ENCODE assay signal across 16 mouse cellular contexts in the genomic region with DNA sequence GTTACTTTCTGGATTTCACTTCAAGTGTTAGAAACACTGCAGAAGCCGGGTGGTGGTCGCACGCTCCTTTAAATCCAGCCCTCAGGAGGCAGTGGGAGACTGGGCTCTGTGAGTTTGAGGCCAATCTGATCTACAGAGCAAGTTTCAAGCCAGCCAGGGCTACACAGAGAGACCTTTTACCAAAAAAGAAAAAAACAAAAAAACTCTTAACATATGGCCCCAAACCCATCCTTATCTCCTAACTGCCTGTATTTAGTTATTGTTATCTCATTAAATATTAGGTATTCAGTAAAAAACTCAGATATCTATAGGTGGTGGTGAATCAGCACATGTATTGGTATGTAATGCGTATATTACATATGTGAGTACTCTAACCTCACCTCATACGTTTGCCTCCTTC. TPM values are rescaled to one million over a fixed set of nuclear protein-coding genes. Genes with fewer than 3 reads are reported as not detected.
DNase-seq lines count a peak whose midpoint lies in the region; ATAC-seq lines count a peak whose summit lies in the region.
"Had no signal": no experiment of that assay in that cellular context is flagged by ENCODE, and none has a peak within 500 bp of the region (broad histone marks: within the 10 kb centered on the region; RNA-seq: fewer than 3 reads in every experiment).

No protein-coding gene starts in this region.

- peaks cover 3% of the 10 kb centered on the region; the same call in 1 of the 2 replicates for H3K36me3 ChIP-seq in liver, embryonic 12.5 days
- peaks cover under 1% of the 10 kb centered on the region; the same call in 1 of the 2 replicates for H3K36me3 ChIP-seq in liver, embryonic 15.5 days (replicated peaks)
- H3K36me3 ChIP-seq: forebrain, embryonic 12.5 days; hindbrain, embryonic 15.5 days had no signal

- no peak overlapping the region for H3K4me3 ChIP-seq in liver, embryonic 12.5 days
- no peak overlapping the region for H3K4me3 ChIP-seq in liver, embryonic 15.5 days (replicated peaks)
- H3K4me3 ChIP-seq: embryonic facial prominence, embryonic 10.5 days; embryonic facial prominence, embryonic 13.5 days; erythroblast, embryonic 14.5 days; forebrain, embryonic 12.5 days; heart, adult 2 months; heart, embryonic 10.5 days; heart, embryonic 13.5 days; hindbrain, embryonic 15.5 days had no signal

- H3K9me3 ChIP-seq in liver, embryonic 12.5 days (replicated peaks), result no peaks in the 10 kb centered on the region
- H3K9me3 ChIP-seq in liver, embryonic 15.5 days (replicated peaks), result no peaks in the 10 kb centered on the region
- H3K9me3 ChIP-seq: embryonic facial prominence, embryonic 10.5 days; embryonic facial prominence, embryonic 13.5 days; forebrain, embryonic 12.5 days; heart, embryonic 10.5 days; heart, embryonic 13.5 days; hindbrain, embryonic 15.5 days had no signal

- no peak overlapping the region for H3K4me2 ChIP-seq in liver, embryonic 12.5 days
- H3K4me2 ChIP-seq in liver, embryonic 15.5 days, result no peak overlapping the region
- H3K4me2 ChIP-seq: embryonic facial prominence, embryonic 13.5 days; forebrain, embryonic 12.5 days; heart, embryonic 13.5 days; hindbrain, embryonic 15.5 days had no signal

- peaks cover 43% of the 10 kb centered on the region for H3K4me1 ChIP-seq in liver, embryonic 12.5 days
- peaks cover 45% of the 10 kb centered on the region for H3K4me1 ChIP-seq in liver, embryonic 15.5 days (replicated peaks)
- H3K4me1 ChIP-seq: embryonic facial prominence, embryonic 13.5 days; forebrain, embryonic 12.5 days had no signal

- DNase-seq in liver, result no peak
- DNase-seq in c-Kit-positive CD71-positive TER-119-negative erythroid progenitor cells, embryonic 14.5 days (ENCODE audit: low read depth), result peak; percentile 10
- no peak for DNase-seq in spleen, postnatal 4 days (ENCODE audit: low spot score in 2 of 2)
- DNase-seq in retina, embryonic 14.5 days (ENCODE audit: low spot score), result no peak

- no peak overlapping the region for H3K9ac ChIP-seq in liver, embryonic 12.5 days
- H3K9ac ChIP-seq in liver, embryonic 15.5 days, result no peak overlapping the region
- H3K9ac ChIP-seq: embryonic facial prominence, embryonic 13.5 days; forebrain, embryonic 12.5 days; heart, embryonic 13.5 days; hindbrain, embryonic 15.5 days had no signal

- 58% methylated on average over 5 of the region's 5 CpGs for WGBS in liver, embryonic 12.5 days (ENCODE audit: insufficient replicate concordance)
- WGBS in liver, embryonic 15.5 days (ENCODE audit: insufficient replicate concordance), result 53% methylated on average over 5 of the region's 5 CpGs

- no peak for ATAC-seq in liver, embryonic 12.5 days
- no peak for ATAC-seq in liver, embryonic 15.5 days (ENCODE audit: insufficient read depth)
- ATAC-seq: activated CD4-positive, CD25-positive, alpha-beta regulatory T cell, adult 4 months; CD4-positive, CD25-positive, alpha-beta regulatory T cell, adult 4 months had no signal

- no peaks in the 10 kb centered on the region for H3K27me3 ChIP-seq in liver, embryonic 12.5 days (replicated peaks)
- no peaks in the 10 kb centered on the region for H3K27me3 ChIP-seq in liver, embryonic 15.5 days
- H3K27me3 ChIP-seq: embryonic facial prominence, embryonic 13.5 days; forebrain, embryonic 12.5 days; heart, embryonic 13.5 days; hindbrain, embryonic 15.5 days had no signal

- H3K27ac ChIP-seq in liver, embryonic 12.5 days, result 0 out of 2 replicates have a peak overlapping the region, but pooled peaks have one; percentile 54
- peak overlapping the region; percentile 31; the same call in 1 of the 2 replicates for H3K27ac ChIP-seq in liver, embryonic 15.5 days (replicated peaks)
- H3K27ac ChIP-seq: embryonic facial prominence, embryonic 10.5 days; embryonic facial prominence, embryonic 13.5 days; forebrain, embryonic 12.5 days; heart, adult 2 months; heart, embryonic 10.5 days; heart, embryonic 13.5 days; hindbrain, embryonic 15.5 days had no signal

RNA-seq across cellular contexts. Expression of gene Zbtb34, which starts 28.5 kb away (rescaled TPM):
- 3.6 and 3.7 TPM in 2 replicates for polyA plus RNA-seq in liver, embryonic 12.5 days (2016; fragmentation: Nextera tagmentation; extraction: Ambion mirVana)
- polyA plus RNA-seq in liver, embryonic 15.5 days (2015; fragmentation: Nextera tagmentation; extraction: Ambion mirVana), result 1.5 TPM in 2 replicates

RNA-seq across cellular contexts. Expression of gene Ralgps1, which starts 31.4 kb away (rescaled TPM):
- 1.1 and 1.4 TPM in 2 replicates for polyA plus RNA-seq in liver, embryonic 12.5 days (2016; fragmentation: Nextera tagmentation; extraction: Ambion mirVana)
- polyA plus RNA-seq in liver, embryonic 15.5 days (2015; fragmentation: Nextera tagmentation; extraction: Ambion mirVana), result 0.90 TPM in 2 replicates
- polyA plus RNA-seq: erythroblast, embryonic 14.5 days had no signal
